Mouse (Mus musculus) small intestine, adult 2 months (tissue): ENCODE measurements at regions not wholly inside any gene's neighbourhood (a gene's known extent, or its start where the extent isn't known, plus 50 kb on each side); places are given as distances from the start of the nearest gene placed in this dataset.

Experiments
- CTCF ChIP-seq: fragments of 200-500 bp; IDR thresholded peaks from 2 replicates; pipeline ENCODE4 v1.5.1; 2012; ENCODE audit warnings: low read depth, mild to moderate bottlenecking, control low read depth, inconsistent platforms, low read length, moderate library complexity, mixed read lengths; ENCODE audit not compliant: insufficient replicate concordance, insufficient read length; ENCODE audit errors: extremely low read depth
- POLR2A ChIP-seq: fragments of 200-500 bp; IDR thresholded peaks from 2 replicates; pipeline ENCODE4 v1.6.1; 2012; ENCODE audit warnings: low read depth, mild to moderate bottlenecking, control low read depth, inconsistent platforms, low read length, moderate library complexity

DNA sequence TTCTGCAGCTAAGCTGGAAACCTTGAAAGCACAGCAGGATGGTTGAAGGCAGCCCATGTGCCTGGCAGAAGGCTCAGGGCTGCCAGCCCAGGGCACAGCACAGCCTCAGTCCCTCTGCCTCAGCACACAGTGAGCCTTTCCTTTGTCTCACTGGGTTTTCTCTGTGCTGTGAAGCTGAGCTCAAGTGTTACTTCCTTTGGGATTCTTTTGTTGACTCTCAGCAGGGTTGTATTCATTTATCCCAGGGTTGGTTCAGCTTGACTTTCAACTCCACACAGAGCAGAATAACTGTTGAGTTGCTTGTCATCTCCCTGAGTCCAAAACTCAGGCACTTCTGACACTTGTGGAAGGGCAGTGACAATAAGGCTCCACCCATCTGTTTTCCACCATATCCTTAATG lies 162.3 kb upstream of the Bmper start:
- TF ChIP-seq POLR2A (no peak), CTCF (no peak)
